Mouse (Mus musculus) layer of hippocampus, adult 8-10 months (tissue): ENCODE measurements around the gene Prokr2. TPM values are rescaled to one million over a fixed set of nuclear protein-coding genes. Genes with fewer than 3 reads are reported as not detected.
"Not testable (repeated sequence)": the region's sequence is repeated elsewhere in the genome, so short reads cannot be mapped to it uniquely, and the experiment has no call there.

Experiments
- DNase-seq, 2 experiments: peaks; one replicate each; pipeline ENCODE4 v3.0.0; 2022; ENCODE audit warnings: low spot score in 2 of 2
- total RNA-seq, 4 experiments: library from RNA; stranded (reverse); gene quantifications; 2 replicates each; pipeline ENCODE4 v1.2.4; 2022

Prokr2 gene
- total RNA-seq, 4 experiments from 2014 or later: 3.3 to 5.0 (median 3.7) TPM

GRCm38 (mm10) chr2:132341293-132341692 is 44.0 kb downstream of the Prokr2 start:
- no peak for DNase-seq

GRCm38 (mm10) chr2:132340350-132340749 is 44.9 kb downstream of the Prokr2 start:
- no peak for DNase-seq

GRCm38 (mm10) chr2:132337202-132337601 is 48.0 kb downstream of the Prokr2 start:
- DNase-seq: no peak

GRCm38 (mm10) chr2:132323541-132323940 is 61.7 kb downstream of the Prokr2 start:
- no peak for DNase-seq

DNA sequence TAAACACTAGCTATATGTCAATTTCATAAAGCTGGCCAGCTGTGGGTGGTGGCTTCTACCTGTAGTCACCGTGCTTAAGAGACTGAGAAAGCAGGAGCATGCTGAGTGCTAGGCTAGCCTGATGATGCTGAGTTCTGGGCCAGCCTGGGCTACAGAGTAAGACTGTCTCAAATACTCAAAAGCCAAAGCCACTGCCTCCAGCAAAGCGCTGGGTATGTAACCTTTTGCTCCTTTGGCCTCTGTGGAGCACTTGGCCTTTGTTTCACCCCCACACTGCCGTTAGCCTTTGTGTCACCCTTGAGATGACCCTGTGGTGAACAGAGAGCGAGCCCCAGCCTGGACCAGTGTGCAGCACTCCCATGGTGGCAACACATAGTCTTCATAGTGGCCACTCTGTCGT is 64.7 kb downstream of the Prokr2 start:
- DNase-seq: no peak

- DNase-seq: no peak
Observed at GRCm38 (mm10) chr2:132317178-132317577, 68.1 kb downstream of the Prokr2 start.

GRCm38 (mm10) chr2:132316041-132316808 is 69.0 kb downstream of the Prokr2 start:
- DNase-seq: peak; percentile 57 to 75

DNA sequence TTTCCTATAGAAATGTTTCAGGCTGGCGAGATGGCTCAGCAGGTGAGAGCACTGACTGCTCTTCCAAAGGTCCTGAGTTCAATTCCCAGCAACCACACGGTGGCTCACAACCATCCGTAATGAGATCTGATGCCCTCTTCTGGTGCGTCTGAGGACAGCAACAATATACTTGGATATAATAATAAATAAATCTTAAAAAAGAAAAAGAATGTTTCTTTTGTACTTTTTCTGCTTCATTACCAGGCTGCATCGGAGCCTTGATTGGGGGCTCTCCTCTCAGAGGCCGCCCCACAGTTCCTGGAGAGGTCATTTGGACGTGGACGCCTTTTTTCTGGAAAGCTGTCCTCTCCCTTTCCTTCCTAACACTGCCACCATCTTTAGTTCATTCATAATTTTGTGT is 71.2 kb downstream of the Prokr2 start:
- DNase-seq: not testable (repeated sequence)

DNA sequence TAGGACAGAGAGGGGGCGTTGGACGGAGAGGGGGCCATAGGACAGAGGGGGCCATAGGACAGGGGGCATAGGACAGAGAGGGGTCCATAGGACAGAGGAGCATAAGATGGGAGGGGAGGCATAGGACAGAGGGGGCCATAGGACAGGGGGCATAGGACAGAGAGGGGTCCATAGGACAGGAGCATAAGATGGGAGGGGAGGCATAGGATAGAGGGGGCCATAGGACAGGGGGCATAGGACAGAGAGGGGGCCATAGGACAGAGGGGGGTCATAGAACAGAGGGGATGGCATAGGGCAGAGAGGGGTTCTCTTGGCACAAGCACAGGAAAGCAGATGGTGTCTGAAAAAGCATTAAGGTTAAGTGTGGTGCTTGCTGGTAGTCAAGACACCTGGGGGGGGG is 71.7 kb downstream of the Prokr2 start:
- no peak for DNase-seq

- peak in 1 of 2 experiments; percentile 1 for DNase-seq
Observed at GRCm38 (mm10) chr2:132312616-132313015, 72.6 kb downstream of the Prokr2 start.

DNA sequence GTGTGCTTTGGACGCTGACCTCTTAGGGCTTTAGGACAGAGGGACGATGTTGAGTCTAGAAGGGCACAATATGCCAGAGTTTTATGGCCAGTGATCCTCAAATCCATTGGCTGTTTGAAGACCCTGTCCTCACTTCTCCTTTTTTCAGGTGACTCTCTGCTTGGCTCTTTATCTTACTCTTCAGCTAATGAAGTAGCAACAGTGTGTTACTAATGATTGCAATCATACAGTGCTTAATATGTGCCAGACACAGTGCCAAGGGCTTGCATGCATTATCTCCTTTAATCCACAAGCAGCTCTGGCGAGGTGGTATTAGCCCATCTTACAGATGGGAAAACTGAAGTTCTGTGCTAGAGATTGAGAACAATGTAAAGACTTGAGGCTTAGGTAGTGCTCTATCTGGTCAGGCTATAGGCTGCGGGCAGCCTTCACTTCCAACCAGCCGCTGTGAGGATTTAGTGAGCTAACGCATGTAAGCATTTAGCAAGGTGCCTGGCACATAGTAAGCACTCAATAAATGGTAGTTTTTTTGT is 75.8 kb downstream of the Prokr2 start:
- no peak for DNase-seq

GRCm38 (mm10) chr2:132308829-132309228 is 76.4 kb downstream of the Prokr2 start:
- no peak for DNase-seq

- DNase-seq: no peak
Observed at GRCm38 (mm10) chr2:132307213-132307843, 77.9 kb downstream of the Prokr2 start.

DNA sequence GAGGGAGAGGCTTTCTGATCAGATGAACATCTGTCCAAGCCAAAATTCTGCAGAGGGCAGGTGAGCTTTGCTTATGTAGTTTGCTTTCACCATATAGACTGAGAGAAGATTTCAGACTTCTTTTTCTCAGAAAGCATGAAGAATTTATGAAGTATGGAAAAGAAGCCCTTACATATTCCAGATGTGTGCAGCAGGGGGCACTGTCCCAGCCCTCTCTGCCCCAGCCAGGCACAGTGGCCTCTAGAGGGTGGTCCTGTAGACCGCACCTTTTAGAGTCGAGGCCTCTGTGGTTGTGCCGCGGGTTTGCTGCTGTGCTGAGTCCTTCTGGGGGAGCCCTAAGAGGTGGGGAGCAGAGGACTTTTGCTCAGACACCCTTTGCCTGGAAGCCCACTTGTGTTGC is 79.3 kb downstream of the Prokr2 start:
- no peak for DNase-seq

- no peak for DNase-seq
Observed at GRCm38 (mm10) chr2:132305165-132305564, 80.1 kb downstream of the Prokr2 start.

DNA sequence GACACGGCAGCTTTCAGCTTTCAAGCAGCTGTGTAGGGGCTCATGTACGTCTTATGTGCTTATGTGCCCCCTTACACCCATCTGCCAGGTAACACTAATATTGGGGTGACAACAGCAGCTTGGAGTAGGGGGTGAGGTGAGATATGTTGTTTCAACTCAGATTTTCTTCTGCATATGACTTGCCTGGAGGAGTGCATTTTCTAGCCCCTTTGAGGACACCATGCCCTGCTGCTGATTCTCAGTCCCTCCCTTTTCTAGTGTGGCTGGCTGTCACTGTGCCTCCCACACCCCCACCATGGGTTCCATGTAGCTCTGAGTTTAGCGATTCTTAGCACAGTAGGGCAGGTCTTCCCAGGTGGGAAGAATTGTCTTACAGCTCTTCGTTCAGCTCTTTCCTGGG is 83.8 kb downstream of the Prokr2 start:
- no peak for DNase-seq

DNA sequence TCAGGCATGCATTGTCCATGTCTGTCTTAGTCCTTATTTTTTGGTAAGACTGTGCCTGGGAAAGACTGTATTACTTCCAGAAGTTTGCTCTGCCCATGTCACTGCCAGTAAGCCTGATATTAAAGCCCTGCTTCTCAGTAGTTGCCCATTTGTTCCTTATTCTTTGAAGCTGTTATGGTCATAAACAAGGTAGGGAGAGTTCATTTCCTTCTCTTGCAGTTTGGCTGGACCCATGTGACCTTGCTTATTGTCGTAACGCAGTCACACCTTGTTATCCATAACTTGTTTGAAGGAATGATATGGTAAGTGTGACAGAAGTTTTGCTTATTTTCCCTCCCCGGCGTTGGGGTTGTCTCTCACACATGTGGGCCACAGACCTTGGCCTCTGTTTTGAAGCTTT is 87.0 kb downstream of the Prokr2 start:
- no peak for DNase-seq

- no peak for DNase-seq
Observed at GRCm38 (mm10) chr2:132293694-132294450, 91.4 kb downstream of the Prokr2 start.

- DNase-seq: peak; percentile 62 to 63
Observed at GRCm38 (mm10) chr2:132292083-132292482, 93.2 kb downstream of the Prokr2 start.

GRCm38 (mm10) chr2:132291265-132291664 is 94.0 kb downstream of the Prokr2 start:
- DNase-seq: no peak

DNA sequence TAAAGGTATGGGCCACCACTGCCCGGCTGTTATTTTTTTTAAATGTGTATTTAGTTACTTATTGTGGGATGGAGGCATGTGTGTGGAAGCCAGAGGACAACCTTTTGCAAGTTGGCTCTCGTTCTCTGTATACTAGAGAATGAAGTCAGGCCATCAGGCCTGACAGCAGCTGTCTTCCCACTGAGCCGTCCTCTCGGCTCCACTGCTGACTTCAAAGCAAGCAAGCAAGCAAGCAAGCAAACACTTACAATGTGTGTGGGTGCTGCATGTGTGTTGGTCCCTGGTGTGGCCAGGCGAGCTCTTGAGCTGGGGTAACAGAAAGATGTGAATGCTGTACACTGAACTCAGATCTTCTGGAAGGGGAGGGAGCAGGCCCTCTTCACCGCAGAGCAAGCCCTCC is 94.4 kb downstream of the Prokr2 start:
- DNase-seq: no peak

GRCm38 (mm10) chr2:132289213-132289612 is 96.0 kb downstream of the Prokr2 start:
- DNase-seq: not testable (repeated sequence)
